Mouse (Mus musculus) cerebellum, postnatal 10 days (tissue): ENCODE measurements around the gene Ptgfrn.

Experiments used
- DNase-seq, 2 experiments: peaks; one replicate each; pipeline ENCODE4 v3.0.0; 2021; ENCODE audit warnings: mixed read lengths in 2 of 2

The Ptgfrn gene

DNA sequence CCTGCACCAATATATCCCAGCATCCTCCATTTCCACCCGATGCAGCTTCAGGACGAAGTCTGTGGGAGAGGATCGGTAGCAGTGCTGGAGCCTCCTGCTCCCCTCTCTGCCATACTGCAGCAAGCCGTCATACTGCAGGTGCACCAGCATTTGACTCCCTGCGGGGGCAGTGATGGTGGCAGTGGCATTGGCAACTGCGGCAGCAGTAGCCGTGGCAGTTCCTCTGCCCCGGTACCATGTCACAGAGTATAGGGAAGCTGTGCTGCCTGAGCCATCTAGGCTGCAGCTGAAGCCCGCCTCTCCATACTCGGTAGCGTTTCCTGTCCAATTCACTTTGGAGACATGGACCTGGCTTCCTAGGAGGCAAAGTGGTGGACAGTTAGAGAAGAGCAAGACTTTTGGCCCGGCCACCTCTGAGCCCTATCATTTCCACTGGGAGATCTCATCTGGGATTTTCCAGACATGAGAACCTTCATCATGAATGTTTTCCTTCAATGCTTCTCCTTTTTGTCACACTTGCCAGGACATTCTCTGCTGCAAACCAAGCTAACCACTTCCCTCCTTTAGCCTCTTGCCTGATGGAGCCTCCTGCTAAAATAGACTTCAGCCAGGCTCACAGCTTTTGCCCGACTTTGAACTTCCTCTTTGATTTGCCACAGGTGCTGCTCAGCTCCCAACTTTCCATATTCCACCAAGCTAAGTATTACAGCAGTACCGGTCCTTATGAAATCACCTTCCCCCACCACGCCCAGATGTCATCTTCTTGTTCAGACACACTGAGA lies 106.3 kb downstream of the Ptgfrn start:
- DNase-seq: no peak

DNA sequence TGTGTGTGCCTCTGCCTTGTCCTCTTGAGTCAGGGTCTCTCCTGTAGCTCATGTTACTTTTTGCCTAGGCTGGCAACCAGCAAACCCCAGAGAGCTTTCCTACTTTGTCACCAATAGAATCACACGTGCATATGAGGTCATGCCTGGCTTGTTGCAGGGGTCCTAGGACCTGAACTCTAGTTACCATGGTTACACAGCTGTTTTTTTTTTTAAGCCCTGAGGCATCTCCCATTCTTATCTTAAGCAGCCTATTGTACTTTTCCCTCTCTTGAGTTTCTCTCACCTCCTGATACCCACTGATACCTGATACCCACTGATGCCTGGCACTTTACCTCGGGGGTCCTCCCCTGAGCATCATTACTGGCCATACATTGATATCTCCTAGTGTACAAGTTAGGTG lies 110.3 kb downstream of the Ptgfrn start:
- no peak for DNase-seq

DNA sequence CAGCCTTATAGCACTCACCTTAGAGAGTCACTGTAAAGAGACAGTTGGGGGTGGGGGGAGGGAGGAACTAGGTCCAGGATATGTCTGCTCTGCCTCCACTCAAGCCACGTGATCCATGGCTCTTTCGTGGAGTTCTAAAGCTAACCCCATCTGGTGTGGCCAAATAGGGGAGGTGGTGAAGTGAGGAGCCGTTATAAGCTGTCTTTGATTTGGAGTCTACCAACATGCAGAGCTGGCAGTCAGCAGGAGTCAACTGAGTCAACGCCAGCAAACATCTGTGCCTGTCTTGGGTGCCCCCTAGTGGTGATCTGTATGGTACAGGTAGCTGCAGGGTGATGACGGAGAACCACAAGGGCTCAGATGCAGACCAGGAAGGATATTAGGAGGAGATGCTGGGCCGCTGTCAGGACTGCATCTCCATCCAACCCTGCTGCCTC lies 111.2 kb downstream of the Ptgfrn start:
- DNase-seq: peak; percentile 88 to 90

DNA sequence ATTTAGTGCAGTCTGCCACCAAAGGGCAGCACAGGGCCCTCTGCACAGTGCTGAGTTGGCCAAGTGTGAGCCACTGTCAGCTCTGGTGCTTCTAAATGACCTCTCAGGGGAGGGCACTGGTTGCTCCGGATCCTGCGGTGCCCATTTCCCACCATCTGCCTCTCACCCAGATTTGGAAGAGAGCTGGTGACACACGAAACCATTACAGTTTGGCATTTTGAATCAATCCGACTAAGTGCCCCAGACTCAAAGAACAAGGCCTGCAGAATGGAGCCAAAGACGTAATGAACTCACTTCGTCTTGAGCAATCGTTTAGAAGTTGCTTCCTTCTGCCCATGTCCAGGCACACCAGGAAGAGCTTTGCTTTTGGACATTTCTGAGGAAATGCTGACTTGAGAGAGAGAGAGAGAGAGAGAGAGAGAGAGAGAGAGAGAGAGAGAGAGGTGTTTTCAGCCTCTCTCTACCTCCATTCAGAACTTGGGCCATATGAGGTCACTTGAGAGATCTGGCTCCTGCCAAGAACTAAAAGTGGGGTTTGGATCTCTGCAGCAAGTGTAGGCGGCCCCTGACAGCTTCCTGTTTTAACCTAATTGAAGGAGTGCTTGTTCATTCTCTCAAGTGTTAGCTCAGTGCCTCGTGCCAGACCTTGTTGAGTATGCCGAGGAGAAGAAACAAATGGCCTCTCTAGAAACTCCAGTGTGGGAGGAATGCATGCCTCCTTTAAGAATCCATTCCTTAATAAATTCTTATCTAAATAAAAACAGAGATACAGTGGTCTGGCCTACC lies 112.1 kb downstream of the Ptgfrn start:
- peak in 1 of 2 experiments; percentile 49 for DNase-seq

DNA sequence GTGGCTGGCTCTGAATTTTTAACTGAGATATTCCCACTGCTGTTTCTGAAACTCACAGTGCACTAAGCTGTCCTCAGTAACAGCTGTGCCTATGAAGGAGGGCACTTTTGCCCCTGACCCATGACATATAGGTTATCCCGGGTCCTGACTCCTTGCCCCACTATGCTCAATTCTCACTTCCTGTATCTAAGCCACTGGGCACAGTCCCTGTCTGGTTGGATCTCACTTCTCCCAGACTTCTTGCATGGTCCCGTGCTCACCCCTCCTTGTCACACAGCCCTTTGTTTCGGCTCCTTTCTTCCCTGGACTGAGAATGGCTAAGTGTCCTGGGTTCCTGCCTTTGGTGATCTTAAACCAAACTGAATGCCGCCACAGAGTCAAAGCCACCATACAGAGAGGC lies 115.8 kb downstream of the Ptgfrn start:
- no peak for DNase-seq

DNA sequence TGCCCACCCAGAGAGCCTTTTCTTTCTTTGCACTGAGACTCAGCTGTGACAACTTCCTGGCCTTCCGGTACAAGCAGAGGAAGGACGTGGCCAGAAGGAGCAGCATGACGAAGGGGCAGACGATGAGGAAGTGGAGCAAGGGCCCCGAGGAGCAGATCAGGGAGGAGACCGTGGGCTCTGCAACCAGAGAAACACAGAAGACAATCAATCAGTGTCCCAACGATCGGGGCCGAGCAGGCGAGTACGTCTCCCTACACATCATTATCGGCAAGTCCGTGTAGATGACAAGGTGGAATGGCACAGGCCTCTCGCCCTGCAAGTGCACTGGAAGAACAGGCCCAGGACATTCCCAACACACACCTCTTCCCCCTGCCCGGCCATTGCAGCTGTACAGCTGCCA lies 116.4 kb downstream of the Ptgfrn start:
- DNase-seq: no peak

DNA sequence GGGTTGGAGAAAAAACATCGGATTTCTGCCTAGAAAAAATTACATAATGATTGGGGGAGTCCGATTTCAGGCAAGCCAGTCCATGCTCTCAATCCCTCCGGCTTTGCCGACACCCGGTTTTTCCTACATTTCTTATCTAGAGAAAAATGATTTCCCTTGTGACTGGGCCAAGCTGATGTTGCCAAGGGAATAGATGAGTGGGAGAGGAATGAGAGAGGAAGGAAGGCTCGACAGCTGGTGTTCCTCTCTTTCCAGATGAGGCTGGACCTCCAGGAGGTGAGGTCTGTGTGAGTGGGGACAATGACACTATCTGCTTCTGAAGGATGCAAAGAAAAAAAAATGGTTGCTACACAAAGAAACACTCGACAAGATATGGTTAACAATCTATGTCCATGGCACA lies 116.9 kb downstream of the Ptgfrn start:
- DNase-seq: no peak
